Mouse (Mus musculus): ENCODE data around the gene Trp73.

The Trp73 gene

GRCm38 (mm10) chr4:154142211-154143040, 2.4 kb upstream of the Trp73 start, which contains the start of gene Wrap73:
Wrap73 (plus strand) TSS chr4:154142372.
- DNase-seq (ENCODE audit: low spot score) = peak; percentile 94

DNA sequence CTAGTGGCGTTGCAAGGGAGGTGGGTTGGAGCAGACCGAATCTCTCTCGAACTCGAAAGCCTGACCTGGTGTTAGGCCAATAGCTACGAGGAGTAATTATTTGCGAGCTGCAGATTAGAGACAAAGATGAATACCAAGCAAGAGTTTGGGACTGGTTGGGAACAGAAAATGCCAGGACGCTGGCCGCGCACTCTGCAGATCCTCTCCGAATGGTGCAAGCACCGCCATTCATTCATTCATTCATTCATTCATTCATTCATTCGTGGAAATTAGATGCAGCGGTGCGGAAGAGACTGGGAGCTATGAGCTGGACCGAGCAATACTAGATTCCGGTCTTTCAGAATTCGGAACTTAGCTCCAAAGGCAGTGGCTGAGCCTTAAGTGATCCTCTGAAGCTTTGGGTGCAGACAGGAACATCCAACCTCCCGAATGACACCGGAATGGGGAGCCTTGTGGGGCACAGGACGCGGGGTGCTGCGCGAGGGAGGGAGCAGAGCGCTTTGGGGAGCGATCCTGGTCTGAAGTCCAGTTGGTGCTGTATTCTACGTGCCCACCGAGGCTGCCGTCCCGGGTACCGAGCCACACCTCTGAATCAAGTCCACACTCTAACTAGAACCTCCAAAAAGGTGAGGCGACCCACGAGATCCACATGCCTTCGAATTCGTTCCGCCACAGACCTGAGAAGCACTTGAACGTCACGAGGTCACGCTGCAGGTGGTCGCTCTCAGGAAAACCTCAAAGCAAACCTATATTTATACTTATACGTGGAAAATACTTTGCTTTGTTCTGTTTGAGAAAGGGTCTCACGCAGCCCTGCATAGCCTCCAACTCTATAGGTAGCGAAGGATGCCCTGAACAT, 1.2 kb upstream of the Trp73 start:
- DNase-seq (ENCODE audit: low spot score) = peak; percentile 24

DNA sequence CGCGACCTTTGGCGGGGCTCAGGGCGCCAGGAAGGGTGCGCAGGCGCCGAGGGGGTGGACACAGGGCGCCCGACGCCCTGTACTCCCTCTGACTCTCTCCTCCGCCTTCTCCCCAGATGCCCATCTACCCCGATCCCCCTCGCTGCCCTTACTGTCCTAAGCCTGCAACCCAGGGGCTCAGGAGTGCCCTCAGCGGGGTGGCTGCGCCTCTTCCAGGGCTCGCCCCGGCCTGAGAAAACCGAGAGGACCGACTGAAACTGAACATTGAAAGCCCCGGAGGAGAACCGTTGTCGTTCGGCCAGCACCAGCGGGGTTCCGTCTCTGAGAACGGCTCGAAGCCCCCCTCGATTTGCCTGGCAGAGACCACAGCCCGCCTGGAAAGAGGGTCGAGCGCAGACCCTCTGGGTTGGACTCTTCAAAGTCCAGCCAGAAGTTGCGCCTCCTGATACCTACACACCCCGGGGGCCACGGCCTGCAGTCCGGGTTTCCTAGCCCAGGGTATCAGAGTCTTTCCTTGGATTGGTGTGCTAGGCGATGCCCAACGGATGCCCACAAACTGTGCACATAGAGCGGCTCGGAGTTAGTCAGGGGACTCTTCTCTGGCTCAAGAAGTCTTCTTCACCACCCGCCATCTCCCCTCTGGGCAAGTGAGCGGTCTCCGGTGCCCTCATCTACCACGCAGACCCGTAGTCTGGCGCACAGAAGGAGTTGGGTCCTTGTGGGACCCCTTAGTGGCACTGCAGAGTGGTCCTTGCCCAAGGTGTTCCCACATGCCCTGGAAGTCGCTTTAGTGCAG, 403 bp upstream of the Trp73 start:
- peak; percentile 33 for DNase-seq (ENCODE audit: low spot score)

DNA sequence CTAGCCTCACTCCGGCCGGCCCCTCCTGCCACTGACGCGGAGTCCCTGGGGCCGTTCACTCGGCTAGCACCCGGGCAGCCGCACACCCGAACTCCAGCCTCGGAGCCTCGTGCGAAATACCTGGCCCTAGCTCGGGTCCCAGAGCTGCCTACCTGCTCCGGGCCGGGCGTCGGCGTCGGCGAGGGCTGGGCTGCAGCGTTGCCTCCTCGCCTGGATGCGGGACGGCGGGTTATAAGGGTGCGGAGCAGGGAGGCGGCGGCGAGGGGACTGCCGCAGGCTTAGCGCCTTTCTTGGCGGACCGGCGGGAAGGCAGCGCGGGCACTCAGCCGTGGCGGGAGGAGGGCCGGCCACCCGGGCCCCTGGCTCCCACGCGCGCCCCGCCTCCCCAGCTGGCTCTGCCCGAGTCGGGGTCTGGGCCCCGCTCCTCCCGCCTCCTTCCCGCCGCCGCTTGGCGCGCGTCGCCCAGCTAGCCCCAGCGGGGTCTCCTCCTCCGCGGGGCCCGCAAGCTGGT, 282 bp downstream of the Trp73 start:
- DNase-seq (ENCODE audit: low spot score) = peak; percentile 64

- no peak for DNase-seq (ENCODE audit: low spot score)
These were observed 2.9 kb downstream of the Trp73 start for GRCm38 (mm10) chr4:154137139-154137538.

DNA sequence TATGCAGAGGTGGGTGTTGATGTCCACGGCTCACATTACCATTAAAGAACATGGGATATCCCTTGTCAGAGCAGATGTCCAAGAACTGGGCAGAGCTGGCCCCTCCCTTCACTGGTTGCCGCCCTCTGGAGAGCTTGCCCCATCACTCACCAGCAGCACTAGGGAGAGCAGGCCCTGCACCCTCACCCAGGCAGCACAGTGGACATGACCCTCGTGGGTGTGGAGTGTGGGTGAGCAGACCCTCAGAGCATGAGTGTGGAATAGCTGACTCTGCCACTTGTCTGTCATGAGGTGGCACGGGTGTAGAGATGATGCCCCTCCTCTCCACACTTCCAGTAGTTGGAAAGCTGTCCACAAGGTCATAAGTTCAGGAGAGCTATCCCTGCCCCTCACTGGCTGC, 5.2 kb downstream of the Trp73 start:
- DNase-seq (ENCODE audit: low spot score) = no peak

- DNase-seq (ENCODE audit: low spot score) = no peak
These were observed 8.1 kb downstream of the Trp73 start for GRCm38 (mm10) chr4:154131894-154132293.

DNA sequence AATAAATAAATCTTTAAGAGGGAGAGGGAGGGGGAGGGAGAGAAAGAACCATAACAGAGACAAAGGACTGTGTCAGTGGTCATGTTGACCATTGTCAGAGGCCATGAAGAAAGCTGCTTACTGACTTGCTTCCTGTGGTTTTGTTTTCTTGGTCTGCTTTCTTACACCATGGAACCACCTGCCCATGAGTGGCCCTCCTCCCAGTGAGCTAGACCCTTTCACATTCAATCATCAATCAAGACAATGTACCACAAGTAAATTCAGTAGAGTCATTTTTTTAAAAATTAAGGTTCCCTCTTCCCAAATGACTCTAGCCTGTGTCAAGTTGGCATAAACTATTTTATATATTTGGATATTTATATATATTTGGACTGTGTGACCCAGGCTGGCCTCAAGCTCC, 10.1 kb downstream of the Trp73 start:
- DNase-seq (ENCODE audit: low spot score) = no peak

DNA sequence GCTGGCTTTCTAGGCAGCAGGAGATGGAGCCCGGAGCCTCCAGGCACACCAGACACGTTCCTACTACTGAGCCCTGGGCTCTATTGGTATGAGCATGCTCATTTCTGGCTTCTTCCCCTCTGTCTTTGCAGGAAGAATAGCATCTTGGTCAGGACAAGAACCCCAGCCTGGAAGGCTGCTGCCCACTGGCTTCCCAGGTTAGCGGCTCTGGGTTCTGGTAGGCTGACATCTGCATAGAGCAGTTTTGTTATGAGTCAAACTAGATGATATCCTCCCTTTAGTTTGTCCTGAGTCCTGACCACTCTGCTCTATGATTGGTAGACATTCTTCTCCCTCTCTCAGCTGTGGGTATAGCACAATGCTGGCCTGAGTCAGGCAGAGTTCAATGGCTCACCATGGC, 12.7 kb downstream of the Trp73 start:
- no peak for DNase-seq (ENCODE audit: low spot score)

DNA sequence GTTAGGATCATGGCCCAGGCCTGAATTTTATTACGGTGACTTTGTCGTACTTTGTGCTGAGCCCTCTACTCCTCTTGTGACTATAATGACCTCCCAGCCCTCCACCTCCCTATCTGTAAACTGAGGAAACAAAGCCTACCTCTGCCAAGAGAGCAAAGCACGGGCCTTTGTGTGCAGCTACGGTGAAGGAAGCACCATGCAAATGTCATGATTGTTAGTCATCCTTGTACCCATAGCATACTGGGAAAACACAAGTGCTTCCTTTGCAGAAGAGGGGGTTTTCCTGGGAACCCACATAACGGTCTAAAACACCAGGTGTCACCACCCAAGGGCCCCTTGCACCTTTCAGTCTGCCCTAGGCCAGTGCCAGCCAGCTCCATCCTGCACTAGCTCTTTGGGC, 14.8 kb downstream of the Trp73 start:
- DNase-seq (ENCODE audit: low spot score) = no peak

DNA sequence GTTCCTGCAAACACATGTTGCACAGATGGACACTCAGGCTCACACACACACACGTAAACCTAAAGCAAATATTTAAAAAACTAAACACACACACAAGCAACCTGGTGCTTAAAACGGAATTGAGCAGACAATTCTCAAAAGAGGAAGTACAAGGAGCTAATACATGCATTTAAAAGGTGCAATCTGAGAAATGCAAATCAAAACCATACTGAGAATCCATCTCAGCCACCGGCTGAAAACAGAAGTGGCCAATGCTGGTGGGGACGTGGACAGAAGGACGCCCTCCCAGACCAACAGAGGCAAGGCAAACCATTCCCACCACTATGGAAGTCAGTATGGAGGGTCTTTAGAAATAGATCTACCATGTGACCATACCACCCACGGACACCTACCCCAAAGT, 16.5 kb downstream of the Trp73 start:
- no peak for DNase-seq (ENCODE audit: low spot score)

- DNase-seq (ENCODE audit: low spot score) = no peak
These were observed 17.6 kb downstream of the Trp73 start for GRCm38 (mm10) chr4:154122374-154122773.

GRCm38 (mm10) chr4:154121800-154122199, 18.2 kb downstream of the Trp73 start:
- no peak for DNase-seq (ENCODE audit: low spot score)

DNA sequence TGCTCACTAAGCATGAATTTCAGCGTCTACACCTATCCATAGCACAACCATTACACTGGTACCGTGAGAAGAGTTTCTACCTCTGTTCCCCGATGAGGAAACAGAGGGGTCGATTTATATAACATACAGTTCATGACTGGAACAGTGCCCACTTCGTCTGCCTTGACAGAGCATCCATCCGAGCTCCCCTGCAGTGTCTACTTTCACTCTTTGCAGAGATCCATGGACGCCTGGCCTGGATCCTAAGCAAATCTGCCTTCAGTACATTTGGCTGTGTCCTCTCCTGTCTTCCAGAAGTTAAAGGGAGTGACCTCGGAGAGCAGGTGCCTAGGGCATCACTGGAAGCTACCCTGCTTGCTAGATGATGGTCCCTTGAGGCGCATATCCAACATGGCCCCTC, 20.8 kb downstream of the Trp73 start:
- no peak for DNase-seq (ENCODE audit: low spot score)

GRCm38 (mm10) chr4:154118782-154119181, 21.2 kb downstream of the Trp73 start:
- DNase-seq (ENCODE audit: low spot score) = no peak

GRCm38 (mm10) chr4:154116421-154116820, 23.6 kb downstream of the Trp73 start:
- no peak for DNase-seq (ENCODE audit: low spot score)

DNA sequence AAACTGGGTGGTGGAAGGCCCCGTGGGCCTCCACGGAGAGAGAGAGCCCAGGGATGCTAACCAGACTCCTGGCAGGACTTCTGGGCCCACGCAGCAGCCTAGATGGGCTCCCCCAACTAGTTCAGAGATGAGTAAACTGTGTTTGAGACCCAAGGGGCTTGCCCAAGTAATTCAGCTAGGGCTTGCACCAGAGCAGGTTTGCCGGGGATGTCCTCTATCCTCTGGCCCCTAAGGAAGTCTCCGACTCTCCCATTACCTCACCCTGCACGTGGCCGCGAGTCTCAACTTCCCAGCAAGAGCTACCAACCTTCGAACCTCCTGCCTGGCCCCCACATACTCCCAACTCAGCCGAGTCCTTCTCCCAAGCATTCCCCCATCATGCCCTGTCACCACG, 30.2 kb downstream of the Trp73 start:
- no peak for DNase-seq (ENCODE audit: low spot score)

- DNase-seq (ENCODE audit: low spot score) = no peak
These were observed 30.7 kb downstream of the Trp73 start for GRCm38 (mm10) chr4:154109216-154109849.

- no peak for DNase-seq (ENCODE audit: low spot score)
These were observed 33.4 kb downstream of the Trp73 start for GRCm38 (mm10) chr4:154106497-154107061.

- peak; percentile 86 for DNase-seq (ENCODE audit: low spot score)
These were observed 34.5 kb downstream of the Trp73 start for GRCm38 (mm10) chr4:154105381-154106001.

DNA sequence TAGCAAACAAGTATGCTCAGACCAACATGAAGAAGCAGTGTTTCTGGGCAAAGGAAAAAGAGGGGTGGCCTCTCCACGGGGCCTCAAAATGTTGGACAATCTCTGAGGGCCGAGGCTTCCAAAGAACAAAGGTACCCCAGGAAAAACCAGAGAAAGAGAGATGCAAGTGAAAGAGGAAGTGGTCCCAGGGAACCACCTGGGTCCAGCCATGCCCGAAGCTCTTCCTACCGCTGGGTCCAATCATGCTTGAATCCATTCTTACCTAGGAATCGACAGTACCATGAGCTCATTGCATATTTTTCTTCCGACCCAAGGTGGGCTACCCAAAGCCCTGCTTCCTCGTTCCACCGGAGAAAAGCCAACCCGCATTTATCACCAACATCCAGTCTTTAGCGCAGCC, 36.1 kb downstream of the Trp73 start:
- DNase-seq (ENCODE audit: low spot score) = no peak
